Mouse (Mus musculus) limb, embryonic 12.5 days (tissue): ENCODE data around the gene Cript. TPM values are rescaled to one million over a fixed set of nuclear protein-coding genes. Genes with fewer than 3 reads are reported as not detected.

Source experiments
- ATAC-seq: fragments of 200-750 bp; cut with Nextera tagmentation; 2 replicates; pipeline ENCODE4 v1.8.0; 2017; ENCODE audit warnings: low read depth, moderate TSS enrichment; ENCODE audit not compliant: insufficient number of reproducible peaks, insufficient read depth, low FRiP score, low TSS enrichment
- H3K27ac ChIP-seq: fragments of 300-500 bp; sonication (generic); 2 replicates; pipeline ENCODE4 v1.5.1; 2016; ENCODE audit warnings: mild to moderate bottlenecking, moderate library complexity
- H3K27me3 ChIP-seq: fragments of 300-500 bp; sonication (generic); 2 replicates; pipeline ENCODE4 v1.6.1; 2016; ENCODE audit warnings: mild to moderate bottlenecking, moderate library complexity
- H3K36me3 ChIP-seq: fragments of 300-500 bp; sonication (generic); 2 replicates; pipeline ENCODE4 v1.6.1; 2016; ENCODE audit warnings: mild to moderate bottlenecking, moderate library complexity
- H3K4me1 ChIP-seq: fragments of 300-500 bp; sonication (generic); replicated peaks from 2 replicates; pipeline ENCODE4 v1.6.1; 2016
- H3K4me2 ChIP-seq: fragments of 300-500 bp; sonication (generic); 2 replicates; pipeline ENCODE4 v1.6.1; 2016; ENCODE audit warnings: mild to moderate bottlenecking, moderate library complexity
- H3K4me3 ChIP-seq: fragments of 300-500 bp; sonication (generic); replicated peaks from 2 replicates; pipeline ENCODE4 v1.5.1; 2016; ENCODE audit warnings: mild to moderate bottlenecking
- H3K9ac ChIP-seq: fragments of 300-500 bp; sonication (generic); replicated peaks from 2 replicates; pipeline ENCODE4 v1.6.1; 2016; ENCODE audit warnings: mild to moderate bottlenecking, moderate library complexity
- H3K9me3 ChIP-seq: fragments of 300-500 bp; sonication (generic); 2 replicates; pipeline ENCODE4 v1.6.1; 2016; ENCODE audit warnings: mild to moderate bottlenecking, moderate library complexity
- WGBS: fragments of 180-500 bp; shearing (Covaris S2); methylation state at CpG from one replicate; pipeline ENCODE4 v1.1.7; 2016; 5-methylcytosine and 5-hydroxymethylcytosine counted together
- polyA plus RNA-seq: library from polyadenylated mRNA; unstranded; fragments of >200 nt; fragmentation: Nextera tagmentation; extraction: Ambion mirVana; gene quantifications from 2 replicates; pipeline ENCODE4 v1.2.1, GENCODE M21; 2016

Cript gene
- polyA plus RNA-seq, 1 experiment from 2014 or later, result 143 TPM

DNA sequence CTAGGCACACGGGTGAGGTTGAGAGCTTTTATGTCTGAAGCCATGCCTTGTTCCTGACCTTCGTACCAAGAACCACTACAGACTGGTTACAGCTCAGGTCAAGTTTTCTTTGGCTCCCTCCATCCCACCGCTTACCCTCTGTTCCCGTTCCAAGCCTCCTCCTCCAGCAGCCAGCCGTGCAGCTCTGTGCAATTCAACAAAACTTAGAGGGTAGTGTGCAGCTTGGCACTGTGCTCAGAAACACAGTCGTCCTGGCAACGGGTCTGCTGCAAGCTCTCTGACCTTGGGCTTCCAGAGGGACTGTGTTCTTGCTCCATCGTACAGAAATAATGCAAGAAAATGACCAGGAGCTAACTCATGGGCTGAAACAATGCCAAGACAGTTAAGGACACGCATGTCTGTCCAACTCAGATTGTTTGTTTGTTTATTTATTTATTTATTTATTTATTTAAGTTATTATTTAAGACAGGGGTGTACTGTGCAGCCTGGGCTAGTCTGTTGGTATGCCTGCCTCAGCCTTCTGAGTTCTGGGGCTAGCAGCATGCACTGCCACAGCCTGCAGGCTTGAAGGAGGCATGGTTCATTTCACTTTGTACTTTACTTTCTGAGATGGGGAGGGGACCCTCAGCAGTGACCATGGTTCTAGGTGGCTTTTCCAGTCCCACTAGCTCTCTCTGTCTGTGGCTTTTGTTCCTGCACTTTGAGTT lies 25.3 kb downstream of the Cript start:
- no peaks in the 10 kb centered on the region for H3K36me3 ChIP-seq
- peaks cover 9% of the 10 kb centered on the region for H3K4me1 ChIP-seq
- no peaks in the 10 kb centered on the region for H3K9me3 ChIP-seq
- no peak overlapping the region for H3K9ac ChIP-seq
- H3K4me2 ChIP-seq, result no peak overlapping the region
- no peak overlapping the region for H3K4me3 ChIP-seq
- ATAC-seq, result no peak
- H3K27ac ChIP-seq, result no peak overlapping the region
- H3K27me3 ChIP-seq, result peaks cover 6% of the 10 kb centered on the region; the same call in 1 of the 2 replicates
- 67% methylated on average over 9 of the region's 9 CpGs for WGBS

DNA sequence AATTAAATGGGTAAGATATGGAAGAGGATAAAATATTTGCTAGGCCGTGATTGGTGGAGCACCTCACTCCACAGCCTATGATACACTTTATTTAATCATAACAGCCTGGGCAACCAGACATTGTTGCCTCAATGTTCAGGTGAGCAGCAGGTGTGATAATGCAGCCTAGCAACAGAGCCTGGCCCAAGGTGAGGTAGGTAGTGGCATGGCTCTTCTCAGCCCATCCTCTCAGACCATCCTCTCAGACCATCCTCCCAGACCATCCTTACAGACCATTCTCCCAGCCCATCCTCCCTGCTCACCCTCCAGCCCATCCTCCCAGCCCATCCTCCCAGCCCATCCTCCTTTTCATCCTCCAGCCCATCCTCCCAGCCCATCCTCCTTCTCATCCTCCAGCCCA lies 26.3 kb downstream of the Cript start:
- Histone ChIP-seq H3K27me3 (peaks cover 3% of the 10 kb centered on the region; the same call in 1 of the 2 replicates), H3K27ac (no peak overlapping the region), H3K9ac (no peak overlapping the region), H3K4me3 (no peak overlapping the region), H3K4me1 (peaks cover 9% of the 10 kb centered on the region), H3K4me2 (no peak overlapping the region), H3K36me3 (no peaks in the 10 kb centered on the region), H3K9me3 (no peaks in the 10 kb centered on the region)
- ATAC-seq, result no peak
- 82% methylated on average over 1 of the region's 1 CpGs for WGBS

DNA sequence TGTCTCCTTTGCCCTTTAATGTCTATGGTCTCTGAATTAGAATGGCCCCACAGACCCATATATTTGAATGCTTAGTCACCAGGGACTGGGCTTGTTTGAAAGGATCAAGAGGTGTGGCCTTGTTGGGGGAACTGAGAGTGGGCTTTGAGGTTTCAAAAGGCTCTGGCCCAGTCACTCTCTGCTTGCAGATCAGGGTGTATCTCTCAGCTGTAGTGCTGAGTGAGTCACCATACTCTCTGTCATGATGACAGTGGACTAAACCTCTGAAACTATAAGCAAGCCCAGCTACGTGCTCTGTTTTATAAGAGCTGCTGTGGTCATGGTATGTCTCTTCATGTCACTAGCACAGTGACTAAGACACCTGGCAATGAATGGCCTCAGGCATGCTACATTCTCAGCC lies 27.1 kb downstream of the Cript start:
- Histone ChIP-seq H3K9me3 (no peaks in the 10 kb centered on the region), H3K27ac (no peak overlapping the region), H3K4me1 (peaks cover 11% of the 10 kb centered on the region), H3K36me3 (no peaks in the 10 kb centered on the region), H3K27me3 (peaks cover 3% of the 10 kb centered on the region; the same call in 1 of the 2 replicates), H3K9ac (no peak overlapping the region), H3K4me3 (no peak overlapping the region), H3K4me2 (no peak overlapping the region)
- no peak for ATAC-seq
- WGBS, result 70% methylated on average over 1 of the region's 1 CpGs

DNA sequence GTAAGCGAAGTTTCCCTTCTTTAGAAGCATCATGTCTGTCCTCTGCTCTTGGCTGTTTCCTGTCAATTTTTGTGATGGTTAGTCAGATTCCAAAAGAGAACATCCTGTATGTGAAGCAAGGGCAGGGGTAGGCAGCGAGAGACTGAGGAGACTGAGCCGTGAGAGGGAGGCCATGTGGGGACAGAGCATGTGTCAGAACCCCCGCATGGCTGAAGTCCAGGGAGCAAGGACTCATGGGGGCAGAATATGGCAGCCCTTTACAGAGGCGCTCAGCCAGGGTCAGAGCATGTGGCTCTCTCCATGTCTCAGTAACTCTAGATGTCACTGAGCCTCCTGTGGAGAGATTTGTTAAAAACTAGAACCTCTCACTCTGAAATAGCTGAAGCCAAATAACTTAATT lies 28.6 kb downstream of the Cript start:
- Histone ChIP-seq H3K9ac (no peak overlapping the region), H3K27me3 (peaks cover 3% of the 10 kb centered on the region; the same call in 1 of the 2 replicates), H3K27ac (no peak overlapping the region), H3K4me3 (no peak overlapping the region), H3K4me1 (peaks cover 17% of the 10 kb centered on the region), H3K36me3 (no peaks in the 10 kb centered on the region), H3K9me3 (no peaks in the 10 kb centered on the region), H3K4me2 (no peak overlapping the region)
- no peak for ATAC-seq
- WGBS, result 75% methylated on average over 5 of the region's 5 CpGs

DNA sequence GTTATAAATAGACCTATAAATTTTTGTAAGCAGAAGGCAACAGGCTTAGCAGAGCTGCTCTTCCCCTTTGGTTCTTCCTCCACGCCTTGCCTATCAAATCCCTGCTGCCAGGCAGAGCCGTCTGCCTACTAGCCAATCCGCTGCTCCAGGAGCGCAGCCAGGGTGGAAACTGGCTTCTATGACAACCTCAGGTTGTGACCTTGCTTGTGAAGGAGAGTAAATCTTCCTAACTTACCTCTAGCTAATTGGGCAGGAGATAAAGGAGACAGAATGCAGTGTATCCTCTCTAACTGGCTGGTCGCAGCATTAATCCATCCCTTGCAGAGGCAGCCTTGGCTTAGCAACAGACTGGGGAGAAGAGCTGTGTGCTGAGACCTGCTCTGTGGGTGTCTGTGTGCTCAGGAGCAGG lies 29.7 kb downstream of the Cript start:
- Histone ChIP-seq H3K9ac (no peak overlapping the region), H3K27ac (no peak overlapping the region), H3K4me3 (no peak overlapping the region), H3K9me3 (no peaks in the 10 kb centered on the region; the same call in 1 of the 2 replicates), H3K4me2 (no peak overlapping the region), H3K27me3 (no peaks in the 10 kb centered on the region), H3K4me1 (peaks cover 17% of the 10 kb centered on the region), H3K36me3 (no peaks in the 10 kb centered on the region)
- no peak for ATAC-seq
- 30% methylated on average over 5 of the region's 5 CpGs for WGBS

DNA sequence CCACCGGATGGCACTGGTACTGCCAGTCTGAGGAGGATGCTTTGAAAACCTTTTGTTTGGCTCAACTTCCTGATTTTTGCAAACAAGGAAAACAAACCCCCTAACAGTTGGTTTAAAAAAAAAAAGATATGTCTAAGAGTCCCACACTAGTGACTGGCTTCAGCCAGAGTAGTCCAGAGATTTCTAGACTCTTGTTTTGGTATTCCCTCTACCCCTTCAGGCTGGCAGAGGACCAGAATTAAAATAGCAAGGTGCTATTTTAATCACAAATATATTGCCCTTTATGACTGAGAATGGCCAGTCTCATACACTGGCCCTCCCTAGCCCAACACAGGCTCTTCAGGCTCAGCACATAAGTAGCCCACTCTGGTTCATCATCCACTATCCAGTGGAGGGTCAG lies 30.3 kb downstream of the Cript start:
- WGBS, result 41% methylated on average over 1 of the region's 1 CpGs
- Histone ChIP-seq H3K27me3 (no peaks in the 10 kb centered on the region), H3K4me1 (peaks cover 17% of the 10 kb centered on the region), H3K27ac (no peak overlapping the region), H3K4me2 (no peak overlapping the region), H3K9ac (no peak overlapping the region), H3K36me3 (no peaks in the 10 kb centered on the region), H3K9me3 (no peaks in the 10 kb centered on the region; the same call in 1 of the 2 replicates), H3K4me3 (no peak overlapping the region)
- no peak for ATAC-seq

DNA sequence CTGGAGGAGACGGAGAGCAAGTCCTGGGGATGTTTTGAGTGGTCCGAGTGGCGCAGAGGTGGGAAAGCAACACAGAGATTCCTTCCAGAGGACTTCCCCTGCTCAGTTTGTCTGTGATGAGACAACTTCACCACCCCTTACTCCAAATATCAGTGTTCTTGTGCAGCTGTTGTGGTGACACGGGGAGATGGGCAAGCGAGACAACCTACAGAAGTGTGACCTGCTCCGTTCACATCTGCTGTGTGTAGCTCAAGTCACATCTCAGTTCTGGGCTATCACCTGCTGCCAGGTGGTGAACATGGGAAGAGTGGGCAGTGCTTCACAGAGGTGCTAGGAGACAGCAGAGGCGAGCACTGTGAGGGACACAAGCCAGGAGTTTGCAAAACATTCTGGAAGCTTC lies 31.4 kb downstream of the Cript start:
- no peaks in the 10 kb centered on the region; the same call in 1 of the 2 replicates for H3K9me3 ChIP-seq
- H3K27ac ChIP-seq, result no peak overlapping the region
- H3K9ac ChIP-seq, result no peak overlapping the region
- WGBS, result 92% methylated on average over 7 of the region's 7 CpGs
- no peaks in the 10 kb centered on the region for H3K27me3 ChIP-seq
- H3K4me1 ChIP-seq, result peaks cover 17% of the 10 kb centered on the region
- no peaks in the 10 kb centered on the region for H3K36me3 ChIP-seq
- no peak overlapping the region for H3K4me2 ChIP-seq
- no peak for ATAC-seq
- H3K4me3 ChIP-seq, result no peak overlapping the region

DNA sequence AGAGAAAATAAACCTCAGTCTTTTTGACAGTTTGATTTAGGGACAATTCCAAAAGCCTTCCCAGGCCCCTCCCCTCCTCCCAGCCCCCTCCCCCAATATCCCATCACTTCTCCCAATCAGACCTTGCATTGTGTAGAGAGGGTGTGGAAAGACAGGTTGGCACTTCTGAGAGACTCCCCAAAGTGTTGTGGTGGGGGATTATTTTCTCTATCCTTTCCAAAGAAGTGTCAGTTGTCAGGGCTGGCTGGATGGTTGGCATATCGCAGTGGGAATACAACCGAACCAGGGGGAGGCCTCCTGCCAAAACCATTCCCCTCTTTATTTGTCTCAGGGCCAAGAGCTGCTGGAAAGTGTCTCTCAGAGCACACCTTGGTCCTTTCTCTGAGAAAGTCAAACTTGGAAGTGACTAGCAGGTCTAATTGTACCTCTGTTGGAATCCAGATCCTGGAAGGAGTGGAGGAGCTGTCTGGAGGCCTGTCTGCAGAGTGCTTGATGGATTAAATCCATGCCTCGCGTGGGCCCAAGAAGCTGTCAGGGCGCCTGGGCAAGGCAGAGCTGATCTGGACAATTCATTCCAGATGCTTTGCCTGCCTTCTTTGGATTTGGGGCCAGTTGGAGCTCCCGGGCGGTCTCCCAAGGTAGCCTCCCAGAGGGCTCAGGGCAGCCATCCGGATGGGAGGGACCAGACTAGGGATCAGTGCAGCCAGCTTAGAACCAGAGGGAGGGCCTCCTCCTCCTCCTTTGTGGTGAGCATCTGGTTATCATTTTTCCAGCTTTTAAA lies 32.3 kb downstream of the Cript start:
- H3K9ac ChIP-seq, result no peak overlapping the region
- no peak overlapping the region for H3K4me3 ChIP-seq
- H3K9me3 ChIP-seq, result no peaks in the 10 kb centered on the region; the same call in 1 of the 2 replicates
- H3K36me3 ChIP-seq, result no peaks in the 10 kb centered on the region
- no peak overlapping the region for H3K4me2 ChIP-seq
- ATAC-seq, result 0 out of 2 replicates have a peak, but pooled peaks have one; percentile 58
- no peaks in the 10 kb centered on the region for H3K27me3 ChIP-seq
- peak overlapping the region; percentile 66 for H3K27ac ChIP-seq
- 36% methylated on average over 8 of the region's 8 CpGs for WGBS
- H3K4me1 ChIP-seq, result peaks cover 17% of the 10 kb centered on the region

DNA sequence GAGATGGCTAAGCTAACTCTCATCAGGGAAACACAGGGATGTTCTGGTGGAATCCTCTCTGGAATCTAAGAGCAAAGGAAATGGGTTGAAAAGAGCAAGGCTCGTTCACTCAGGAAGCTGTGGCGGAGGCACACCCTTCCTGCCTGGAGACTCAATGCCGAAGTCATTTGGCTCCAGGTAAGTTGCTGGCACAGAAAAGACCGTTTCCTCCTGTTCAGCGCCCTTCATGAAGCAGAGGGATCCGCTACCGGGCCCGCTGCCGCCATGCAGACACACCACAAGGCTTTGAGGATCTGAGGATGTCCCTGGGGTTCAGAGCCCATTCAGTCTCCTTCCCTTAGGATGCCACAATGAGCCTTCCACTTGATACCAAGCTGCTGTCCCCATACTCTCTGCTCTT lies 37.3 kb downstream of the Cript start:
- H3K27ac ChIP-seq, result no peak overlapping the region
- 87% methylated on average over 9 of the region's 9 CpGs for WGBS
- H3K9ac ChIP-seq, result no peak overlapping the region
- no peaks in the 10 kb centered on the region for H3K27me3 ChIP-seq
- H3K4me1 ChIP-seq, result peaks cover 4% of the 10 kb centered on the region
- no peaks in the 10 kb centered on the region for H3K36me3 ChIP-seq
- no peak for ATAC-seq
- no peaks in the 10 kb centered on the region; the same call in 1 of the 2 replicates for H3K9me3 ChIP-seq
- no peak overlapping the region for H3K4me2 ChIP-seq
- H3K4me3 ChIP-seq, result no peak overlapping the region

DNA sequence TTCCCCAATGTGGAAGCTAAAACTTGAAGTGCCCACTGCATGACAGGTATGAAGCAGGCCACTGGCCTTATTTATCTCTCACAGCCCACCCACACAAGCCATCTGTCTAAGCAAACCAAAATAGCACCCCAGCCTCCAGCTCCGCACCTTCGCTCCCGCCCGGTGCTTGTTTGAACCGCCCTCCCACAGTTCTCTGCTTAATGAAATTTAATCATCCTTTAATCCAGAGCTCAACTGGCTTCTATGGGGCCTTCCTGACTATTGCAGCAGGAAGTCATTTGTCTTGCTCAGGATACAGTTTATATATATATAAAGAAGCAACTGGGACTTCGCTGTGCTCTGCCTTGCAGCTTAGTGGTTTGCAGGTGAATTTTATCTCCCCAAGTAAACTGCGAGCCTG lies 38.1 kb downstream of the Cript start:
- Histone ChIP-seq H3K9me3 (no peaks in the 10 kb centered on the region; the same call in 1 of the 2 replicates), H3K27me3 (no peaks in the 10 kb centered on the region), H3K4me3 (no peak overlapping the region), H3K4me1 (no peaks in the 10 kb centered on the region), H3K4me2 (no peak overlapping the region), H3K27ac (no peak overlapping the region), H3K36me3 (no peaks in the 10 kb centered on the region), H3K9ac (no peak overlapping the region)
- WGBS, result 76% methylated on average over 7 of the region's 7 CpGs
- ATAC-seq, result no peak

DNA sequence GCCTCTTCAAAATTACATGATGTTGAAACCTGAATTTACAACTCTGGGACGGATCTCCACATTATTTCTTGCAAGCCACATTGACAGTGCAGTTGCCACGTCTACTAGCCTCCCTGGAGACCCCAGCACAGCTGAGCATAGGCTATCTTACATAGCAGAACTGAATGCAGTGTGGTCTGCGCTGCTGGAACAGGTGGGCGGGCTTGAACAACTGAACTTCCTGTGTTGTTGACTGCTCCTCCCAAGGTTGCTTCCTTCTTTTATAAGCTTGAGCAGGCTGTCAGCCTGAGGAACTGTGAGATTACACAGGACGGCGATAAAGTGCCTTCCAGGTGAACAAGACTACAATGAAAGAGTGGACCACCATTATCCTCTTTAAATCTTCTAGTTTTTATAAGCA lies 38.6 kb downstream of the Cript start:
- H3K27ac ChIP-seq, result no peak overlapping the region
- H3K4me2 ChIP-seq, result no peak overlapping the region
- H3K4me3 ChIP-seq, result no peak overlapping the region
- WGBS, result 82% methylated on average over 6 of the region's 6 CpGs
- H3K9ac ChIP-seq, result no peak overlapping the region
- no peak for ATAC-seq
- H3K4me1 ChIP-seq, result no peaks in the 10 kb centered on the region
- H3K36me3 ChIP-seq, result no peaks in the 10 kb centered on the region
- H3K9me3 ChIP-seq, result no peaks in the 10 kb centered on the region; the same call in 1 of the 2 replicates
- no peaks in the 10 kb centered on the region for H3K27me3 ChIP-seq
